Mouse (Mus musculus) bone marrow, adult 2 months (tissue): ENCODE data around the gene Tomm40l. TPM values are rescaled to one million over a fixed set of nuclear protein-coding genes. Genes with fewer than 3 reads are reported as not detected.

Experiments
- H3K27ac ChIP-seq: fragments of 200-500 bp; 2 replicates; pipeline ENCODE4 v1.5.1; 2012; ENCODE audit warnings: low read depth, mild to moderate bottlenecking, control low read depth, inconsistent platforms, low read length; ENCODE audit not compliant: control insufficient read depth, poor library complexity, insufficient read depth
- H3K4me1 ChIP-seq: fragments of 200-500 bp; 2 replicates; pipeline ENCODE4 v1.6.1; 2011; ENCODE audit warnings: low read length; ENCODE audit not compliant: control insufficient read depth, insufficient read depth
- H3K4me3 ChIP-seq: fragments of 200-500 bp; replicated peaks from 2 replicates; pipeline ENCODE3; 2011; ENCODE audit warnings: mild to moderate bottlenecking, low read depth, low read length, control low read depth; ENCODE audit not compliant: control insufficient read depth
- CTCF ChIP-seq: fragments of 200-500 bp; IDR thresholded peaks from 2 replicates; pipeline ENCODE4 v1.5.1; 2011; ENCODE audit warnings: low read length, control low read depth; ENCODE audit not compliant: control insufficient read depth, insufficient read depth
- POLR2A ChIP-seq: fragments of 200-500 bp; IDR thresholded peaks from 2 replicates; pipeline ENCODE4 v1.6.1; 2011; ENCODE audit warnings: low read depth, mild to moderate bottlenecking, control low read depth, low read length, borderline replicate concordance; ENCODE audit not compliant: control insufficient read depth
- WGBS: fragments of 180-500 bp; shearing (Covaris S2); methylation state at CpG from one replicate; pipeline ENCODE4 v1.1.7; 2018; 5-methylcytosine and 5-hydroxymethylcytosine counted together
- polyA plus RNA-seq: library from polyadenylated mRNA; stranded (reverse); fragments of >200 nt; gene quantifications from 2 replicates; pipeline ENCODE4 v1.2.4, GENCODE M21; 2011; ENCODE audit warnings: low replicate concordance; ENCODE audit not compliant: missing spikeins, insufficient read depth, insufficient read length

Gene Tomm40l
- polyA plus RNA-seq: 10.8 and 20.1 TPM in 2 replicates

- WGBS: 2% methylated on average over 28 of the region's 28 CpGs
- H3K4me1 ChIP-seq: peaks cover 3% of the 10 kb centered on the region
- TF ChIP-seq CTCF: peak; percentile 8; the same call in 1 of the 2 replicates
- no peak for TF ChIP-seq POLR2A
Observed at GRCm38 (mm10) chr1:171222238-171223155, at the start of gene Tomm40l. Gene Tomm40l, minus strand, starts transcription at chr1:171222514.

GRCm38 (mm10) chr1:171272086-171272485, 49.8 kb upstream of the Tomm40l start:
- Histone ChIP-seq H3K4me3 (peak overlapping the region; percentile 48), H3K4me1 (peaks cover 2% of the 10 kb centered on the region; the same call in 1 of the 2 replicates), H3K27ac (peak overlapping the region; percentile 85)
- no peak for TF ChIP-seq POLR2A
- TF ChIP-seq CTCF: no peak
- WGBS: 25% methylated on average over 3 of the region's 3 CpGs

More at GRCm38 (mm10) chr1:171222238-171223155, at the start of gene Tomm40l:
- Histone ChIP-seq H3K27ac (peak within 1 kb of the TSS; percentile 28), H3K4me3 (peak within 1 kb of the TSS; percentile 70)

GRCm38 (mm10) chr1:171271622-171272021, 49.3 kb upstream of the Tomm40l start:
- 41% methylated on average over 10 of the region's 10 CpGs for WGBS
- Histone ChIP-seq H3K4me3 (peak overlapping the region; percentile 48), H3K4me1 (peaks cover 2% of the 10 kb centered on the region; the same call in 1 of the 2 replicates), H3K27ac (peak overlapping the region; percentile 85)
- TF ChIP-seq POLR2A: no peak

- Histone ChIP-seq H3K4me3 (peak overlapping the region; percentile 95), H3K27ac (peak overlapping the region; percentile 78; the same call in 1 of the 2 replicates), H3K4me1 (peaks cover 2% of the 10 kb centered on the region; the same call in 1 of the 2 replicates)
- TF ChIP-seq POLR2A (no peak), CTCF (no peak)
- WGBS: 56% methylated on average over 9 of the region's 9 CpGs
Observed at GRCm38 (mm10) chr1:171271196-171271595, 48.9 kb upstream of the Tomm40l start.

- peak overlapping the region; percentile 78 for H3K27ac ChIP-seq
- TF ChIP-seq CTCF: no peak
- TF ChIP-seq POLR2A: no peak
- peaks cover 2% of the 10 kb centered on the region; the same call in 1 of the 2 replicates for H3K4me1 ChIP-seq
- WGBS: 2% methylated on average over 19 of the region's 19 CpGs
- peak overlapping the region; percentile 95 for H3K4me3 ChIP-seq
Observed at GRCm38 (mm10) chr1:171270573-171270900, 48.2 kb upstream of the Tomm40l start.

- no peak for TF ChIP-seq CTCF
- TF ChIP-seq POLR2A: peak; percentile 99
- 5% methylated on average over 36 of the region's 36 CpGs for WGBS
- H3K4me1 ChIP-seq: peaks cover 2% of the 10 kb centered on the region; the same call in 1 of the 2 replicates
- peak within 1 kb of the TSS; percentile 78 for H3K27ac ChIP-seq
- H3K4me3 ChIP-seq: peak within 1 kb of the TSS; percentile 95
Observed at GRCm38 (mm10) chr1:171269848-171270572, 47.7 kb upstream of the Tomm40l start, which contains the start of gene B4galt3. Gene B4galt3, plus strand, starts transcription at chr1:171270328.

GRCm38 (mm10) chr1:171268341-171268740, 46.0 kb upstream of the Tomm40l start:
- Histone ChIP-seq H3K4me1 (peaks cover 2% of the 10 kb centered on the region; the same call in 1 of the 2 replicates), H3K27ac (no peak overlapping the region), H3K4me3 (no peak overlapping the region)
- no peak for TF ChIP-seq POLR2A
- no peak for TF ChIP-seq CTCF
- 44% methylated on average over 1 of the region's 1 CpGs for WGBS
